Mouse (Mus musculus): ENCODE measurements around the gene Nav2. TPM values are rescaled to one million over a fixed set of nuclear protein-coding genes. Genes with fewer than 3 reads are reported as not detected.

Nav2 gene
- total and polyA plus RNA-seq, 3 experiments, result 2.0 to 2.7 TPM; not detected in 1

GRCm38 (mm10) chr7:49082585-49083165 is 174.2 kb downstream of the Nav2 start:
- no peak overlapping the region for H3K9ac ChIP-seq (ENCODE audit: control insufficient read depth, low read depth, low read length, poor library complexity, severe bottlenecking)
- H3K27me3 ChIP-seq (ENCODE audit: control insufficient read depth in 1 of 2, insufficient read depth in 2 of 2, low read length in 2 of 2), result no peaks in the 10 kb centered on the region; a peak in 1 of 4 replicates
- DNase-seq (ENCODE audit: low read depth, low spot score), result no peak
- no peaks in the 10 kb centered on the region for H3K4me1 ChIP-seq (ENCODE audit: control insufficient read depth in 1 of 2, insufficient read depth in 2 of 2, low read length in 2 of 2)
- no peaks in the 10 kb centered on the region for H3K36me3 ChIP-seq (ENCODE audit: control insufficient read depth in 1 of 2, insufficient read depth in 2 of 2, low read length in 2 of 2)
- no peaks in the 10 kb centered on the region for H3K79me2 ChIP-seq (ENCODE audit: control insufficient read depth, insufficient read depth, low read length, poor library complexity)
- H3K9me3 ChIP-seq (replicated peaks; ENCODE audit: insufficient read depth, low read length), result no peaks in the 10 kb centered on the region
- no peak for TF ChIP-seq MAFK (IDR thresholded peaks at IDR 0.05; ENCODE audit: borderline replicate concordance, low read depth, low read length)
- TF ChIP-seq GATA1 (IDR thresholded peaks at IDR 0.05; ENCODE audit: low read depth, low read length), result no peak
- TF ChIP-seq TCF12 (IDR thresholded peaks at IDR 0.05; ENCODE audit: low read depth, low read length), result no peak
- no peak for TF ChIP-seq NRF1 (IDR thresholded peaks at IDR 0.05; ENCODE audit: insufficient read depth, low read depth, low read length, poor library complexity, severe bottlenecking)
- TF ChIP-seq MYC (IDR thresholded peaks at IDR 0.05; ENCODE audit: low read depth, low read length), result no peak
- TF ChIP-seq CHD2 (IDR thresholded peaks at IDR 0.05; ENCODE audit: low read length), result no peak
- TF ChIP-seq JUND (IDR thresholded peaks at IDR 0.05; ENCODE audit: low read depth, low read length), result no peak
- TF ChIP-seq MAX (IDR thresholded peaks at IDR 0.05; ENCODE audit: low read length), result no peak
- TF ChIP-seq ELF1 (IDR thresholded peaks at IDR 0.05; ENCODE audit: low read depth, low read length), result no peak
- TF ChIP-seq BHLHE40 (IDR thresholded peaks at IDR 0.05; ENCODE audit: borderline replicate concordance, low read depth, low read length), result no peak
- TF ChIP-seq MEF2A (IDR thresholded peaks at IDR 0.05; ENCODE audit: extremely low read depth, insufficient replicate concordance, low read depth, low read length, poor library complexity, severe bottlenecking), result no peak
- no peak for TF ChIP-seq TAL1 (IDR thresholded peaks at IDR 0.05; ENCODE audit: low read length)
- no peak for TF ChIP-seq ETS1 (IDR thresholded peaks at IDR 0.05; ENCODE audit: low read depth, low read length)
- no peak for TF ChIP-seq CTCF (IDR thresholded peaks at IDR 0.05 in 2 of 3, conservative IDR thresholded peaks at IDR 0.05 in 1 of 3; ENCODE audit: control insufficient read depth in 1 of 3, insufficient read depth in 1 of 3, low read depth in 2 of 3, low read length in 3 of 3, poor library complexity in 1 of 3, severe bottlenecking in 1 of 3)
- TF ChIP-seq ZMIZ1 (IDR thresholded peaks at IDR 0.05; ENCODE audit: low read depth, low read length), result no peak
- TF ChIP-seq SIN3A (IDR thresholded peaks at IDR 0.05; ENCODE audit: low read length), result no peak
- TF ChIP-seq UBTF (IDR thresholded peaks at IDR 0.05; ENCODE audit: borderline replicate concordance, insufficient read depth, low read depth, low read length), result no peak
- TF ChIP-seq EP300 (IDR thresholded peaks at IDR 0.05; ENCODE audit: low read depth in 1 of 2, low read length in 2 of 2), result no peak
- no peak for TF ChIP-seq GABPA (IDR thresholded peaks at IDR 0.05; ENCODE audit: low read depth, low read length)
- no peak overlapping the region for H3K27ac ChIP-seq (ENCODE audit: control insufficient read depth, low read depth, low read length)
- no peak overlapping the region for H3K4me3 ChIP-seq (ENCODE audit: control insufficient read depth in 1 of 2, insufficient read depth in 1 of 2, low read depth in 2 of 2, low read length in 2 of 2)

- no peak for DNase-seq (ENCODE audit: low read depth, low spot score)
- no peaks in the 10 kb centered on the region for H3K79me2 ChIP-seq (ENCODE audit: control insufficient read depth, insufficient read depth, low read length, poor library complexity)
- H3K36me3 ChIP-seq (ENCODE audit: control insufficient read depth in 1 of 2, insufficient read depth in 2 of 2, low read length in 2 of 2), result no peaks in the 10 kb centered on the region
- H3K9me3 ChIP-seq (replicated peaks; ENCODE audit: insufficient read depth, low read length), result no peaks in the 10 kb centered on the region
- H3K27ac ChIP-seq (ENCODE audit: control insufficient read depth, low read depth, low read length), result no peak overlapping the region
- H3K4me3 ChIP-seq (ENCODE audit: control insufficient read depth in 1 of 2, insufficient read depth in 1 of 2, low read depth in 2 of 2, low read length in 2 of 2), result no peak overlapping the region
- no peaks in the 10 kb centered on the region for H3K4me1 ChIP-seq (ENCODE audit: control insufficient read depth in 1 of 2, insufficient read depth in 2 of 2, low read length in 2 of 2)
- no peak for TF ChIP-seq NRF1 (IDR thresholded peaks at IDR 0.05; ENCODE audit: insufficient read depth, low read depth, low read length, poor library complexity, severe bottlenecking)
- TF ChIP-seq ZKSCAN1 (IDR thresholded peaks at IDR 0.05; ENCODE audit: low read depth, low read length), result no peak
- TF ChIP-seq NELFE (IDR thresholded peaks at IDR 0.05; ENCODE audit: low read depth, low read length), result no peak
- no peak for TF ChIP-seq SMC3 (IDR thresholded peaks at IDR 0.05; ENCODE audit: low read depth, low read length)
- no peak for TF ChIP-seq ZNF384 (IDR thresholded peaks at IDR 0.05; ENCODE audit: low read depth, low read length)
- no peak for TF ChIP-seq TAL1 (IDR thresholded peaks at IDR 0.05; ENCODE audit: low read length)
- no peak for TF ChIP-seq MYC (IDR thresholded peaks at IDR 0.05; ENCODE audit: low read depth, low read length)
- TF ChIP-seq MXI1 (IDR thresholded peaks at IDR 0.05; ENCODE audit: low read depth, low read length), result no peak
- TF ChIP-seq CHD2 (IDR thresholded peaks at IDR 0.05; ENCODE audit: low read length), result no peak
- TF ChIP-seq SIN3A (IDR thresholded peaks at IDR 0.05; ENCODE audit: low read length), result no peak
- TF ChIP-seq CHD1 (IDR thresholded peaks at IDR 0.05; ENCODE audit: low read depth, low read length), result no peak
- TF ChIP-seq ZC3H11A (IDR thresholded peaks at IDR 0.05; ENCODE audit: low read depth, low read length), result no peak
- TF ChIP-seq HCFC1 (IDR thresholded peaks at IDR 0.05; ENCODE audit: low read depth, low read length), result no peak
- no peak overlapping the region for H3K9ac ChIP-seq (ENCODE audit: control insufficient read depth, low read depth, low read length, poor library complexity, severe bottlenecking)
- H3K27me3 ChIP-seq (ENCODE audit: control insufficient read depth in 1 of 2, insufficient read depth in 2 of 2, low read length in 2 of 2), result peaks cover 0 to 2% of the 10 kb centered on the region in 2 experiments; a peak in 2 of 4 replicates
Observed at GRCm38 (mm10) chr7:49084768-49085167, 176.3 kb downstream of the Nav2 start.

Measured in MEL (cell line).